Mouse (Mus musculus): Measurements from ENCODE around the gene Kcna2.

DNA sequence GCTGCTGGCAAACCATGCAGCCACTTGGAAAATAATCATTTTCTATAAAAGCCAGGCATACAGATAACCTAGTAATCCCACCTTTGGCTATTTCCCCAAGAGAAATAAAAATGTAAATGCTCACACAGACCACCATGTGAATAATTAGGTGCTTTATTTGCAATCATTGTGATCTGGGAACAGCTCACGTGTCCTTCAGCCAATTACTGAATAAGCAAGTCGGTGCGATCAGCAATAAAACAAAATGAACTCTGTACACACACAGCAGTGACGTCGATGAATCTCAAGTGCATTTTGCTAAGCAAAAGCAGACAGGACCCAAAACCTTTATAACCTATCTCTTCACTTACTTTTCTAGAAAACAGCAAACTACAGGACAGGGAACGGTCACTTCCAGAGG, 31.7 kb downstream of the Kcna2 start:
- no peak for TF ChIP-seq CTCF (IDR thresholded peaks at IDR 0.05; ENCODE audit: low read depth, low read length)
- no peak for TF ChIP-seq POLR2A (IDR thresholded peaks at IDR 0.05; ENCODE audit: extremely low read depth, insufficient read depth, low read length)

All from liver, adult 2 months (tissue).